Mouse (Mus musculus): ENCODE measurements around the gene Relt. TPM values are rescaled to one million over a fixed set of nuclear protein-coding genes. Genes with fewer than 3 reads are reported as not detected.

The Relt gene
- polyA plus RNA-seq, 1 experiment from 2014 or later = 2.6 TPM

GRCm38 (mm10) chr7:100881950-100882349, 18.7 kb upstream of the Relt start:
- H3K4me1 ChIP-seq (ENCODE audit: control insufficient read depth, insufficient read depth, low read length) = no peaks in the 10 kb centered on the region
- H3K4me2 ChIP-seq (ENCODE audit: low read length) = no peak overlapping the region
- DNase-seq (ENCODE audit: low spot score) = no peak
- H3K9ac ChIP-seq (ENCODE audit: low read length) = no peak overlapping the region
- H3K27me3 ChIP-seq (replicated peaks; ENCODE audit: control insufficient read depth, insufficient read depth, low read length) = no peaks in the 10 kb centered on the region
- H3K9me3 ChIP-seq (replicated peaks; ENCODE audit: control insufficient read depth, low read length) = no peaks in the 10 kb centered on the region
- H3K27ac ChIP-seq (ENCODE audit: low read depth, low read length) = no peak overlapping the region
- H3K36me3 ChIP-seq (ENCODE audit: control insufficient read depth, insufficient read depth, low read length) = peaks cover 76% of the 10 kb centered on the region
- H3K4me3 ChIP-seq (ENCODE audit: low read depth, low read length) = no peak overlapping the region
- WGBS = 92% methylated on average over 4 of the region's 4 CpGs
- no peak for ATAC-seq

- no peaks in the 10 kb centered on the region for H3K9me3 ChIP-seq (replicated peaks; ENCODE audit: control insufficient read depth, low read length)
- DNase-seq (ENCODE audit: low spot score) (no peak), ATAC-seq (no peak)
- H3K27me3 ChIP-seq (replicated peaks; ENCODE audit: control insufficient read depth, insufficient read depth, low read length) = no peaks in the 10 kb centered on the region
- 90% methylated on average over 9 of the region's 9 CpGs for WGBS
- H3K36me3 ChIP-seq (ENCODE audit: control insufficient read depth, insufficient read depth, low read length) = peaks cover 80% of the 10 kb centered on the region
- no peak overlapping the region for H3K9ac ChIP-seq (ENCODE audit: low read length)
- no peak overlapping the region for H3K4me2 ChIP-seq (ENCODE audit: low read length)
- no peak overlapping the region for H3K27ac ChIP-seq (ENCODE audit: low read depth, low read length)
- no peaks in the 10 kb centered on the region for H3K4me1 ChIP-seq (ENCODE audit: control insufficient read depth, insufficient read depth, low read length)
- no peak overlapping the region for H3K4me3 ChIP-seq (ENCODE audit: low read depth, low read length)
Measured at GRCm38 (mm10) chr7:100881531-100881930, 18.3 kb upstream of the Relt start.

GRCm38 (mm10) chr7:100879595-100879994, 16.3 kb upstream of the Relt start:
- Histone ChIP-seq H3K27ac (ENCODE audit: low read depth, low read length) (no peak overlapping the region), H3K4me3 (ENCODE audit: low read depth, low read length) (no peak overlapping the region), H3K9ac (ENCODE audit: low read length) (no peak overlapping the region), H3K9me3 (replicated peaks; ENCODE audit: control insufficient read depth, low read length) (no peaks in the 10 kb centered on the region), H3K36me3 (ENCODE audit: control insufficient read depth, insufficient read depth, low read length) (peaks cover 83% of the 10 kb centered on the region), H3K4me1 (ENCODE audit: control insufficient read depth, insufficient read depth, low read length) (no peaks in the 10 kb centered on the region), H3K4me2 (ENCODE audit: low read length) (no peak overlapping the region), H3K27me3 (replicated peaks; ENCODE audit: control insufficient read depth, insufficient read depth, low read length) (no peaks in the 10 kb centered on the region)
- DNase-seq (ENCODE audit: low spot score) (peak; percentile 50), ATAC-seq (0 out of 2 replicates have a peak, but pooled peaks have one; percentile 5)
- 12% methylated on average over 20 of the region's 20 CpGs for WGBS

- no peak for ATAC-seq
Measured at GRCm38 (mm10) chr7:100876771-100877170, 13.5 kb upstream of the Relt start.

GRCm38 (mm10) chr7:100876293-100876692, 13.0 kb upstream of the Relt start:
- Histone ChIP-seq H3K27ac (ENCODE audit: low read depth, low read length) (no peak overlapping the region), H3K9ac (ENCODE audit: low read length) (no peak overlapping the region), H3K9me3 (replicated peaks; ENCODE audit: control insufficient read depth, low read length) (no peaks in the 10 kb centered on the region), H3K4me1 (ENCODE audit: control insufficient read depth, insufficient read depth, low read length) (no peaks in the 10 kb centered on the region), H3K4me2 (ENCODE audit: low read length) (no peak overlapping the region), H3K4me3 (ENCODE audit: low read depth, low read length) (no peak overlapping the region), H3K27me3 (replicated peaks; ENCODE audit: control insufficient read depth, insufficient read depth, low read length) (no peaks in the 10 kb centered on the region), H3K36me3 (ENCODE audit: control insufficient read depth, insufficient read depth, low read length) (peaks cover 72% of the 10 kb centered on the region)
- DNase-seq (ENCODE audit: low spot score) = no peak
- no peak for ATAC-seq
- WGBS = 89% methylated on average over 13 of the region's 13 CpGs

More at GRCm38 (mm10) chr7:100876771-100877170, 13.5 kb upstream of the Relt start:
- Histone ChIP-seq H3K36me3 (ENCODE audit: control insufficient read depth, insufficient read depth, low read length) (peaks cover 77% of the 10 kb centered on the region), H3K9ac (ENCODE audit: low read length) (no peak overlapping the region), H3K27ac (ENCODE audit: low read depth, low read length) (no peak overlapping the region), H3K4me2 (ENCODE audit: low read length) (no peak overlapping the region), H3K4me3 (ENCODE audit: low read depth, low read length) (no peak overlapping the region), H3K4me1 (ENCODE audit: control insufficient read depth, insufficient read depth, low read length) (no peaks in the 10 kb centered on the region), H3K9me3 (replicated peaks; ENCODE audit: control insufficient read depth, low read length) (no peaks in the 10 kb centered on the region), H3K27me3 (replicated peaks; ENCODE audit: control insufficient read depth, insufficient read depth, low read length) (no peaks in the 10 kb centered on the region)
- 95% methylated on average over 9 of the region's 9 CpGs for WGBS
- DNase-seq (ENCODE audit: low spot score) = no peak

DNA sequence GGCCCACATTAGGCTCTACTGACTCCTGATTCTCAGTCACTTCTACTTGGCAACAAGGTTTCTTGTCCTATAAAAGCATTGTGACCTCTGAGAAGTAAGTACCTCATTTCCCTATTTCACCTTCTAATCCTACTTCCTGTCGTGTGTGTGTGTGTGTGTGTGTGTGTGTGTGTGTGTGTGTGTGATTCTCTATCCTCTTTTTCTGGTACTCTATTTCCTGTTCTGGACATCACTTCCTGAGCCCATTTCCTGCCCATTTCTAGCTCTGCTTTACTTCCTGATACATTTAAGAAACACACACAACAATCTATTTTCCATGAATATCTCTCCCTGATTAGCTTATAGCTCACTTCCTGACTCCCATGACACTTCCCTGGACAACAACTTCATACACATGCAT, 12.6 kb upstream of the Relt start:
- no peak overlapping the region for H3K4me2 ChIP-seq (ENCODE audit: low read length)
- no peak overlapping the region for H3K4me3 ChIP-seq (ENCODE audit: low read depth, low read length)
- no peak overlapping the region for H3K27ac ChIP-seq (ENCODE audit: low read depth, low read length)
- no peak for ATAC-seq
- H3K27me3 ChIP-seq (replicated peaks; ENCODE audit: control insufficient read depth, insufficient read depth, low read length) = no peaks in the 10 kb centered on the region
- no peaks in the 10 kb centered on the region for H3K9me3 ChIP-seq (replicated peaks; ENCODE audit: control insufficient read depth, low read length)
- WGBS = 87% methylated on average over 1 of the region's 1 CpGs
- DNase-seq (ENCODE audit: low spot score) = no peak
- no peaks in the 10 kb centered on the region for H3K4me1 ChIP-seq (ENCODE audit: control insufficient read depth, insufficient read depth, low read length)
- H3K36me3 ChIP-seq (ENCODE audit: control insufficient read depth, insufficient read depth, low read length) = peaks cover 67% of the 10 kb centered on the region
- H3K9ac ChIP-seq (ENCODE audit: low read length) = no peak overlapping the region

- no peaks in the 10 kb centered on the region for H3K27me3 ChIP-seq (replicated peaks; ENCODE audit: control insufficient read depth, insufficient read depth, low read length)
- no peak overlapping the region for H3K27ac ChIP-seq (ENCODE audit: low read depth, low read length)
- no peak overlapping the region for H3K9ac ChIP-seq (ENCODE audit: low read length)
- H3K9me3 ChIP-seq (replicated peaks; ENCODE audit: control insufficient read depth, low read length) = no peaks in the 10 kb centered on the region
- no peak for DNase-seq (ENCODE audit: low spot score)
- no peak overlapping the region for H3K4me3 ChIP-seq (ENCODE audit: low read depth, low read length)
- H3K4me1 ChIP-seq (ENCODE audit: control insufficient read depth, insufficient read depth, low read length) = no peaks in the 10 kb centered on the region
- WGBS = 97% methylated on average over 13 of the region's 13 CpGs
- no peak for ATAC-seq
- peaks cover 52% of the 10 kb centered on the region for H3K36me3 ChIP-seq (ENCODE audit: control insufficient read depth, insufficient read depth, low read length)
- H3K4me2 ChIP-seq (ENCODE audit: low read length) = no peak overlapping the region
Measured at GRCm38 (mm10) chr7:100873197-100873596, 10.0 kb upstream of the Relt start.

GRCm38 (mm10) chr7:100871892-100872291, 8.6 kb upstream of the Relt start:
- 85% methylated on average over 5 of the region's 5 CpGs for WGBS
- H3K9ac ChIP-seq (ENCODE audit: low read length) = no peak overlapping the region
- ATAC-seq (no peak), DNase-seq (ENCODE audit: low spot score) (no peak)
- no peaks in the 10 kb centered on the region for H3K9me3 ChIP-seq (replicated peaks; ENCODE audit: control insufficient read depth, low read length)
- no peaks in the 10 kb centered on the region for H3K27me3 ChIP-seq (replicated peaks; ENCODE audit: control insufficient read depth, insufficient read depth, low read length)
- no peak overlapping the region for H3K4me2 ChIP-seq (ENCODE audit: low read length)
- H3K36me3 ChIP-seq (ENCODE audit: control insufficient read depth, insufficient read depth, low read length) = peaks cover 39% of the 10 kb centered on the region
- H3K27ac ChIP-seq (ENCODE audit: low read depth, low read length) = no peak overlapping the region
- no peak overlapping the region for H3K4me3 ChIP-seq (ENCODE audit: low read depth, low read length)
- no peaks in the 10 kb centered on the region for H3K4me1 ChIP-seq (ENCODE audit: control insufficient read depth, insufficient read depth, low read length)

DNA sequence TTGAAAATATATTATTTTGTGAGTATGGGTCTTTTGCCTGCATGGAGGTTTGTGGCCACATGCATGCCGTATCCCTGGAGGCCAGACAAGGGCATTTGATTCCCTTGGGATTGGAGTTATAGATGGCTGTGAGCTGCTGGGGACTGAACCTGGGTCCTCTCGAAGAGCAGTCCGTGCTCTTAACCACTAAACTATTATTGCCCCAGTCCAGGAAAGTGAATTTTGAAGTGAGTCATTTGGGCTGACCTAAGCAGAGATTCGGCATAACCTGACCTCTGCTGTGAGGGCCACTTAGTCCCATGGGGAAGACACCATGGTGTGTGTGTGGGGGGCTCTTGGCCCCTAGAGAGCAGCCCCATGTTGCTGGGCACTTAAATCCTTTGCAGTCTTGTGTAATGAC, 8.1 kb upstream of the Relt start:
- no peak overlapping the region for H3K4me3 ChIP-seq (ENCODE audit: low read depth, low read length)
- H3K9ac ChIP-seq (ENCODE audit: low read length) = no peak overlapping the region
- ATAC-seq (no peak), DNase-seq (ENCODE audit: low spot score) (no peak)
- peaks cover 34% of the 10 kb centered on the region for H3K36me3 ChIP-seq (ENCODE audit: control insufficient read depth, insufficient read depth, low read length)
- no peak overlapping the region for H3K27ac ChIP-seq (ENCODE audit: low read depth, low read length)
- H3K4me2 ChIP-seq (ENCODE audit: low read length) = no peak overlapping the region
- H3K9me3 ChIP-seq (replicated peaks; ENCODE audit: control insufficient read depth, low read length) = no peaks in the 10 kb centered on the region
- no peaks in the 10 kb centered on the region for H3K27me3 ChIP-seq (replicated peaks; ENCODE audit: control insufficient read depth, insufficient read depth, low read length)
- no peaks in the 10 kb centered on the region for H3K4me1 ChIP-seq (ENCODE audit: control insufficient read depth, insufficient read depth, low read length)
- WGBS = 95% methylated on average over 4 of the region's 4 CpGs

All from forebrain, embryonic 14.5 days (tissue).